Mouse (Mus musculus) MEL (cell line): ENCODE measurements at regions not wholly inside any gene's neighbourhood (a gene's known extent, or its start where the extent isn't known, plus 50 kb on each side); places are given as distances from the start of the nearest gene placed in this dataset.

ENCODE experiments used
- DNase-seq: peaks from one replicate; pipeline ENCODE4 v3.0.0; 2011; ENCODE audit warnings: low read depth, low spot score
- H3K27ac ChIP-seq: 2 replicates; pipeline ENCODE4 v1.5.1; 2012; ENCODE audit warnings: low read depth, mild to moderate bottlenecking, control low read depth, low read length, moderate library complexity; ENCODE audit not compliant: control insufficient read depth
- H3K27me3 ChIP-seq, 2 experiments: fragments of 150-350 bp in 1 of 2; sonication (generic) in 1 of 2; 2 replicates each; pipeline ENCODE4 v1.6.1; 2012; ENCODE audit warnings: low read length in 2 of 2, mild to moderate bottlenecking in 2 of 2, improper control_type of control experiment in 1 of 2, moderate library complexity in 1 of 2; ENCODE audit not compliant: insufficient read depth in 2 of 2, control insufficient read depth in 1 of 2
- H3K36me3 ChIP-seq, 2 experiments: 2 replicates each; pipeline ENCODE4 v1.6.1; 2012 to 2014; ENCODE audit warnings: low read length in 2 of 2, improper control_type of control experiment in 1 of 2, inconsistent platforms in 1 of 2, mild to moderate bottlenecking in 1 of 2; ENCODE audit not compliant: insufficient read depth in 2 of 2, control insufficient read depth in 1 of 2
- H3K4me1 ChIP-seq, 2 experiments: fragments of 150-350 bp in 1 of 2; sonication (generic) in 1 of 2; 2 replicates each; pipeline ENCODE4 v1.6.1; 2012; ENCODE audit warnings: low read length in 2 of 2, improper control_type of control experiment in 1 of 2, mild to moderate bottlenecking in 1 of 2; ENCODE audit not compliant: insufficient read depth in 2 of 2, control insufficient read depth in 1 of 2
- H3K4me3 ChIP-seq, 2 experiments: fragments of 150-350 bp in 1 of 2; sonication (generic) in 1 of 2; 2 replicates each; pipeline ENCODE4 v1.5.1; 2012; ENCODE audit warnings: low read depth in 2 of 2, low read length in 2 of 2, mild to moderate bottlenecking in 2 of 2, moderate library complexity in 2 of 2, control low read depth in 1 of 2, improper control_type of control experiment in 1 of 2; ENCODE audit not compliant: control insufficient read depth in 1 of 2, insufficient read depth in 1 of 2
- H3K79me2 ChIP-seq: 2 replicates; pipeline ENCODE4 v1.6.1; 2012; ENCODE audit warnings: mild to moderate bottlenecking, low read length, moderate library complexity; ENCODE audit not compliant: control insufficient read depth, poor library complexity, insufficient read depth
- H3K9ac ChIP-seq: 2 replicates; pipeline ENCODE4 v1.6.1; 2012; ENCODE audit warnings: low read depth, mild to moderate bottlenecking, control low read depth, low read length, moderate library complexity; ENCODE audit not compliant: control insufficient read depth, poor library complexity, severe bottlenecking
- H3K9me3 ChIP-seq: fragments of 150-350 bp; sonication (generic); replicated peaks from 2 replicates; pipeline ENCODE4 v1.6.1; 2012; ENCODE audit warnings: mild to moderate bottlenecking, low read length, improper control_type of control experiment, moderate library complexity; ENCODE audit not compliant: insufficient read depth
- BHLHE40 ChIP-seq: IDR thresholded peaks from 2 replicates; pipeline ENCODE4 v1.6.1; 2012; ENCODE audit warnings: low read depth, mild to moderate bottlenecking, inconsistent platforms, low read length, improper control_type of control experiment, borderline replicate concordance
- CHD2 ChIP-seq: IDR thresholded peaks from 2 replicates; pipeline ENCODE4 v1.6.1; 2011; ENCODE audit warnings: low read length, improper control_type of control experiment
- CTCF ChIP-seq, 3 experiments: IDR thresholded peaks in 2 of 3; conservative IDR thresholded peaks in 1 of 3; 2 replicates each; pipeline ENCODE4 v1.5.1; 2011 to 2012; ENCODE audit warnings: low read length in 3 of 3, low read depth in 2 of 3, mild to moderate bottlenecking in 2 of 3, improper control_type of control experiment in 1 of 3, inconsistent platforms in 1 of 3, mixed read lengths in 1 of 3, moderate library complexity in 1 of 3; ENCODE audit not compliant: control insufficient read depth in 1 of 3, insufficient read depth in 1 of 3, poor library complexity in 1 of 3, severe bottlenecking in 1 of 3
- E2F4 ChIP-seq: IDR thresholded peaks from 2 replicates; pipeline ENCODE4 v1.6.1; 2011; ENCODE audit warnings: low read depth, low read length, improper control_type of control experiment, borderline replicate concordance
- ELF1 ChIP-seq: IDR thresholded peaks from 2 replicates; pipeline ENCODE4 v1.6.1; 2014; ENCODE audit warnings: low read depth, mild to moderate bottlenecking, inconsistent platforms, low read length, improper control_type of control experiment, moderate library complexity
- EP300 ChIP-seq, 2 experiments: IDR thresholded peaks; 2 replicates each; pipeline ENCODE4 v1.6.1; 2011; ENCODE audit warnings: improper control_type of control experiment in 2 of 2, low read length in 2 of 2, low read depth in 1 of 2, mild to moderate bottlenecking in 1 of 2
- ETS1 ChIP-seq: IDR thresholded peaks from 2 replicates; pipeline ENCODE4 v1.6.1; 2012; ENCODE audit warnings: low read depth, mild to moderate bottlenecking, inconsistent platforms, low read length, improper control_type of control experiment, moderate library complexity
- GATA1 ChIP-seq: IDR thresholded peaks from 2 replicates; pipeline ENCODE4 v1.6.1; 2011; ENCODE audit warnings: low read depth, low read length, improper control_type of control experiment
- MYB ChIP-seq: IDR thresholded peaks from 2 replicates; pipeline ENCODE4 v1.6.1; 2011; ENCODE audit warnings: mild to moderate bottlenecking, low read depth, low read length, improper control_type of control experiment
- MYC ChIP-seq: IDR thresholded peaks from 2 replicates; pipeline ENCODE4 v1.6.1; 2011; ENCODE audit warnings: low read depth, mild to moderate bottlenecking, low read length, improper control_type of control experiment, moderate library complexity
- POLR2A ChIP-seq, 2 experiments: IDR thresholded peaks; 2 replicates each; pipeline ENCODE4 v1.6.1; 2011 to 2012; ENCODE audit warnings: low read length in 2 of 2, mild to moderate bottlenecking in 2 of 2, control low read depth in 1 of 2, improper control_type of control experiment in 1 of 2, low read depth in 1 of 2, moderate library complexity in 1 of 2; ENCODE audit not compliant: control insufficient read depth in 1 of 2, insufficient read depth in 1 of 2, poor library complexity in 1 of 2
- TBP ChIP-seq: IDR thresholded peaks from 2 replicates; pipeline ENCODE4 v1.8.0; 2011; ENCODE audit warnings: low read depth, low read length, improper control_type of control experiment
- USF1 ChIP-seq: IDR thresholded peaks from 2 replicates; pipeline ENCODE4 v1.6.1; 2014; ENCODE audit warnings: low read depth, mild to moderate bottlenecking, inconsistent platforms, low read length, improper control_type of control experiment, moderate library complexity
- USF2 ChIP-seq, 2 experiments: IDR thresholded peaks; 2 replicates each; pipeline ENCODE4 v1.6.1; 2011 to 2012; ENCODE audit warnings: improper control_type of control experiment in 2 of 2, low read length in 2 of 2, borderline replicate concordance in 1 of 2, inconsistent platforms in 1 of 2, low read depth in 1 of 2, mild to moderate bottlenecking in 1 of 2; ENCODE audit not compliant: insufficient read depth in 1 of 2
- ZC3H11A ChIP-seq: IDR thresholded peaks from 2 replicates; pipeline ENCODE4 v1.6.1; 2012; ENCODE audit warnings: low read depth, mild to moderate bottlenecking, inconsistent platforms, low read length, improper control_type of control experiment
- ZMIZ1 ChIP-seq: IDR thresholded peaks from 2 replicates; pipeline ENCODE4 v1.6.1; 2012; ENCODE audit warnings: low read depth, mild to moderate bottlenecking, inconsistent platforms, low read length, improper control_type of control experiment, moderate library complexity
- ZNF384 ChIP-seq: IDR thresholded peaks from 2 replicates; pipeline ENCODE4 v1.6.1; 2012; ENCODE audit warnings: low read depth, mild to moderate bottlenecking, inconsistent platforms, low read length, improper control_type of control experiment

DNA sequence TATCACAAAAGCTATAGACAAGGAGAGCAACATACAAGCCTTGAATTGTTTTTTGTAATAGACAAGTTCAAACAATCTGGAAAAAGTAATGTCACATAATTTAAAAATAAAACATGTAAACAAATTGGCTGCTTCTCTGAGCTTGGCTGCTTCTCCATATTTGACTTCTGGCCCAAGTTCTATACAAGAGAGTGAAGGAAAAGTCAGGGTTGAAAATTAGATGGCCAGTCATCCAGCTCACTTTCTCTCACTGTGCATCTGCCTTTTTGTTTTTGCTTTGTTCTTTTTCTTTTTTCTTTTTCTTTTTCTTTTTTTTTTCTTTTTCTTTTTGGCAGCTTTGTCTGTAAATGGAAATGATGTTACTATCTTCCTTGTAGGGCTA lies 163.6 kb upstream of the Ell2 start (continued):
- TF ChIP-seq CTCF (IDR thresholded peaks at IDR 0.05 in 2 of 3, conservative IDR thresholded peaks at IDR 0.05 in 1 of 3; ENCODE audit: control insufficient read depth in 1 of 3, insufficient read depth in 1 of 3, low read depth in 2 of 3, low read length in 3 of 3, poor library complexity in 1 of 3, severe bottlenecking in 1 of 3): no peak
- TF ChIP-seq, all 39 proteins: peak for 0

DNA sequence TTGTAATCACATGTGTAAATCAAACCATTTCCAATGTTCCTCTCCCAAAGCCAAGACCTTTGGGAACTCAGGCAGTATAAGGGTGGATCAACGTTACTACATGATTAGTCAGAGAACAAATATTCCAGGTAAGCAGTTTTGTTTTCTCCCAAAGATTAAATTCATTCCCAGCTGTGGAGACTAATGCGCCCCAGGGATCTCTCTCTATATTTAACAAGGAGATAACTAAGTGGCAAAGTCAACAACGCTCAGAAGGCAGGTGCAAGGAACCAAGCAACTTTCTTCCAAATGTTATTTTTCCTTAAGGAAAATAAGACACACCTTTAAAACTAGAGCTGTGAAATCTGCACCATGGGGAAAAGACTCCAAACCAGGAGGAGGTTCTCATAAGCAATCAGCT lies 163.0 kb upstream of the Ell2 start:
- no peak overlapping the region for H3K27ac ChIP-seq
- H3K4me3 ChIP-seq: no peak overlapping the region
- H3K9me3 ChIP-seq: no peaks in the 10 kb centered on the region
- H3K27me3 ChIP-seq: no peaks in the 10 kb centered on the region
- no peak overlapping the region for H3K9ac ChIP-seq
- H3K4me1 ChIP-seq: no peaks in the 10 kb centered on the region
- no peak for DNase-seq
- no peaks in the 10 kb centered on the region for H3K79me2 ChIP-seq
- TF ChIP-seq MYC (no peak), ETS1 (no peak), E2F4 (no peak), CTCF (IDR thresholded peaks at IDR 0.05 in 2 of 3, conservative IDR thresholded peaks at IDR 0.05 in 1 of 3; ENCODE audit: control insufficient read depth in 1 of 3, insufficient read depth in 1 of 3, low read depth in 2 of 3, low read length in 3 of 3, poor library complexity in 1 of 3, severe bottlenecking in 1 of 3) (no peak), GATA1 (no peak), MYB (no peak), TBP (no peak), BHLHE40 (no peak), ZMIZ1 (no peak), ZC3H11A (no peak)
- no peaks in the 10 kb centered on the region for H3K36me3 ChIP-seq

DNA sequence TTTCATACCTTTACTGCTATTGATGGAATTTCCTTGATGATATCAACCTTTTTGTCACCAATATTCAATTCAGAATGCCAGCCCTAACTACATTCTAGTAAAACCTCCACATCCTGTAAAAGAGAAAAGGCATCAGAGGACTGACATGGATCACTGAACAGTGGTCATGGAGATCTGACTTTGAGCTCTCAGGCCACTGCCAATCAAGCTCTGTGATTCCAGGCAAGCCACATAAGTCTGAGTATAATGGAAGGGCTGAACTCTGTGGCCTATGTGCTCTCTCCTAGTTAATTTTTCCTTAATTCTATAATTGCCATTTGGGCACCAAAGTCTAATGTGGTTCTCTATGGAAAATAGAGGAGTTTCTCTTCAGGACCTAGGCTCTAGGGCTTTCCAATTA lies 161.8 kb upstream of the Ell2 start:
- DNase-seq: no peak
- H3K27ac ChIP-seq: no peak overlapping the region
- H3K36me3 ChIP-seq: no peaks in the 10 kb centered on the region
- H3K79me2 ChIP-seq: no peaks in the 10 kb centered on the region
- no peak overlapping the region for H3K9ac ChIP-seq
- no peaks in the 10 kb centered on the region for H3K4me1 ChIP-seq
- no peak overlapping the region for H3K4me3 ChIP-seq
- no peak for TF ChIP-seq EP300 (IDR thresholded peaks at IDR 0.05; ENCODE audit: low read depth in 1 of 2, low read length in 2 of 2)
- no peak for TF ChIP-seq ZNF384
- no peak for TF ChIP-seq MYB
- TF ChIP-seq E2F4: no peak
- no peak for TF ChIP-seq ZC3H11A
- no peak for TF ChIP-seq USF2 (IDR thresholded peaks at IDR 0.05; ENCODE audit: borderline replicate concordance in 1 of 2, insufficient read depth in 1 of 2, low read depth in 1 of 2, low read length in 2 of 2)
- no peak for TF ChIP-seq USF1
- TF ChIP-seq CHD2: no peak
- no peak for TF ChIP-seq ELF1
- no peak for TF ChIP-seq ETS1
- no peak for TF ChIP-seq POLR2A (IDR thresholded peaks at IDR 0.05; ENCODE audit: control insufficient read depth in 1 of 2, insufficient read depth in 1 of 2, low read depth in 1 of 2, low read length in 2 of 2, poor library complexity in 1 of 2)
- H3K27me3 ChIP-seq: no peaks in the 10 kb centered on the region
- no peaks in the 10 kb centered on the region for H3K9me3 ChIP-seq
